ENCODE assay signal across 9 mouse cellular contexts in the genomic region with DNA sequence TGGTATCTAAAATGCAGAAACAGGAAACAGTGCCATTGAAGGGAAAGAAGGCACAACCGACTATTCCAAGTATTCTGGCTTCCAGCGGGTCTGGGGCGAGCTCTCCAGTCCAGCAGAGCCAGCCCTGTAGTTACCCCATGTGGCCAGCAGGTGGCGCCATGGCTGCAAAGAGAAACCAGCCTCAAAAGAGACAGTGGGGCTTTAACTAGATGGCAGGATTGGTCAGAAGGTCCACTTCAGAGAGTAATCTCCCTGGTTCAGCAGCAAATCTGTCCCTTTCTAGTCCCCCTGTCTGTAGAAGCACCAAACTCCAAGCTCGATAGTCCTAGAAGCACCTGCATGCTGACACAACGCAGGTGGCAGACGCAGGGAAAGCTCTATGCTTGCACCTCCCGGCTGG. TPM values are rescaled to one million over a fixed set of nuclear protein-coding genes. Genes with fewer than 3 reads are reported as not detected.
A peak's percentile ranks its signal among the peaks of the same experiment; 100 is the strongest.
DNase-seq lines count a peak whose midpoint lies in the region; ATAC-seq and TF ChIP-seq lines count a peak whose summit lies in the region.
"Had no signal": no experiment of that assay in that cellular context is flagged by ENCODE, and none has a peak within 500 bp of the region (broad histone marks: within the 10 kb centered on the region; RNA-seq: fewer than 3 reads in every experiment).

No protein-coding gene starts in this region.

- intact Hi-C loops in gastrocnemius, postnatal 14 days (cut with DNase I; ENCODE audit: low total_unique reads), result loop anchor here (5.0 kb wide), 1 partner anchor 206 kb away; no protein-coding TSS in a partner anchor

- 38% methylated on average over 8 of the region's 8 CpGs for WGBS in lung, adult 2 months

- peak; percentile 90 for TF ChIP-seq CTCF in lung, adult 2 months (IDR thresholded peaks at IDR 0.05; ENCODE audit: insufficient read depth, low read length)

- TF ChIP-seq POLR2A in lung, adult 2 months (IDR thresholded peaks at IDR 0.05; ENCODE audit: borderline replicate concordance, extremely low read depth, low read depth, low read length), result no peak

- DNase-seq in B cell, adult 2 months, result peak; percentile 74 to 76
- peak; percentile 76 for DNase-seq in adipocyte (ENCODE audit: low spot score)
- DNase-seq in gastrocnemius, postnatal 14 days, result peak; percentile 76
- DNase-seq in kidney, postnatal 25 days, result peak; percentile 71 to 85
- peak; percentile 71 for DNase-seq in lung, adult 2 months
- peak; percentile 88 for DNase-seq in retina, embryonic 14.5 days (ENCODE audit: low spot score)
- DNase-seq in thymus, postnatal 4 days, result peak; percentile 82

- no peak overlapping the region for H3K4me3 ChIP-seq in lung, adult 2 months (replicated peaks; ENCODE audit: extremely low read depth, low read depth, low read length)
- H3K4me3 ChIP-seq: heart, embryonic 13.5 days had no signal

- H3K4me1 ChIP-seq in lung, adult 2 months (ENCODE audit: control insufficient read depth, insufficient read depth, low read length), result no peaks in the 10 kb centered on the region

- peak; percentile 83 for ATAC-seq in common myeloid progenitor, adult 5-6 weeks (replicated peaks; ENCODE audit: low read depth, poor library complexity, severe bottlenecking)

RNA-seq across cellular contexts. Expression of gene Mfge8, which starts 8.0 kb away (rescaled TPM):
- total RNA-seq in common myeloid progenitor, adult 5-6 weeks (2017), result 19.9 and 26.4 TPM in 2 replicates
- total RNA-seq in gastrocnemius, postnatal 14 days (2021), result 10 to 100 TPM; 67.9 to 70.7 TPM
- polyA plus RNA-seq in lung, adult 2 months (2012; rRNA removed), result 404 and 429 TPM in 2 replicates

RNA-seq across cellular contexts. Expression of gene Hapln3, which starts 10.1 kb away (rescaled TPM):
- total RNA-seq in common myeloid progenitor, adult 5-6 weeks (2017), result not detected in 2 replicates
- under 1 TPM; 0.49 to 0.55 TPM for total RNA-seq in gastrocnemius, postnatal 14 days (2021)
- 0.22 and 1.8 TPM in 2 replicates for polyA plus RNA-seq in lung, adult 2 months (2012; rRNA removed)
